Mouse (Mus musculus): ENCODE data around the gene Cnnm3. TPM values are rescaled to one million over a fixed set of nuclear protein-coding genes. Genes with fewer than 3 reads are reported as not detected.

Cnnm3 gene
- total and polyA plus RNA-seq, 3 experiments, result 4.2 to 9.9 TPM; not detected in 1

- DNase-seq (ENCODE audit: low read depth, low spot score), result peak; percentile 99
- Histone ChIP-seq H3K4me3 (ENCODE audit: control insufficient read depth in 1 of 2, insufficient read depth in 1 of 2, low read depth in 2 of 2, low read length in 2 of 2) (peak within 1 kb of the TSS; percentile 69 to 75), H3K9ac (ENCODE audit: control insufficient read depth, low read depth, low read length, poor library complexity, severe bottlenecking) (peak within 1 kb of the TSS; percentile 77), H3K36me3 (ENCODE audit: control insufficient read depth in 1 of 2, insufficient read depth in 2 of 2, low read length in 2 of 2) (no peaks in the 10 kb centered on the region), H3K79me2 (ENCODE audit: control insufficient read depth, insufficient read depth, low read length, poor library complexity) (peaks cover 4% of the 10 kb centered on the region), H3K4me1 (ENCODE audit: control insufficient read depth in 1 of 2, insufficient read depth in 2 of 2, low read length in 2 of 2) (peaks cover 0 to 3% of the 10 kb centered on the region in 2 experiments; a peak in 3 of 4 replicates), H3K27me3 (ENCODE audit: control insufficient read depth in 1 of 2, insufficient read depth in 2 of 2, low read length in 2 of 2) (no peaks in the 10 kb centered on the region), H3K27ac (ENCODE audit: control insufficient read depth, low read depth, low read length) (peak within 1 kb of the TSS; percentile 13), H3K9me3 (replicated peaks; ENCODE audit: insufficient read depth, low read length) (no peaks in the 10 kb centered on the region)
- peak; percentile 73 for TF ChIP-seq NELFE (IDR thresholded peaks at IDR 0.05; ENCODE audit: low read depth, low read length)
- no peak for TF ChIP-seq ZNF384 (IDR thresholded peaks at IDR 0.05; ENCODE audit: low read depth, low read length)
- peak; percentile 35 for TF ChIP-seq MXI1 (IDR thresholded peaks at IDR 0.05; ENCODE audit: low read depth, low read length)
- TF ChIP-seq BHLHE40 (IDR thresholded peaks at IDR 0.05; ENCODE audit: borderline replicate concordance, low read depth, low read length), result no peak
- TF ChIP-seq POLR2A (IDR thresholded peaks at IDR 0.05; ENCODE audit: control insufficient read depth in 1 of 2, insufficient read depth in 1 of 2, low read depth in 1 of 2, low read length in 2 of 2, poor library complexity in 1 of 2), result peak; percentile 82 to 88
- TF ChIP-seq USF2 (IDR thresholded peaks at IDR 0.05; ENCODE audit: borderline replicate concordance in 1 of 2, insufficient read depth in 1 of 2, low read depth in 1 of 2, low read length in 2 of 2), result no peak
- TF ChIP-seq MYC (IDR thresholded peaks at IDR 0.05; ENCODE audit: low read depth, low read length), result peak; percentile 9
- no peak for TF ChIP-seq GATA1 (IDR thresholded peaks at IDR 0.05; ENCODE audit: low read depth, low read length)
- peak; percentile 49; the same call in 1 of the 2 replicates for TF ChIP-seq ELF1 (IDR thresholded peaks at IDR 0.05; ENCODE audit: low read depth, low read length)
- TF ChIP-seq HCFC1 (IDR thresholded peaks at IDR 0.05; ENCODE audit: low read depth, low read length), result peak; percentile 56; the same call in 1 of the 2 replicates
- TF ChIP-seq RAD21 (IDR thresholded peaks at IDR 0.05; ENCODE audit: low read depth, low read length), result peak; percentile 100
- no peak for TF ChIP-seq TAL1 (IDR thresholded peaks at IDR 0.05; ENCODE audit: low read length)
- TF ChIP-seq ETS1 (IDR thresholded peaks at IDR 0.05; ENCODE audit: low read depth, low read length), result no peak
- TF ChIP-seq CTCF (IDR thresholded peaks at IDR 0.05 in 2 of 3, conservative IDR thresholded peaks at IDR 0.05 in 1 of 3; ENCODE audit: control insufficient read depth in 1 of 3, insufficient read depth in 1 of 3, low read depth in 2 of 3, low read length in 3 of 3, poor library complexity in 1 of 3, severe bottlenecking in 1 of 3), result peak; percentile 96 to 99 (median 96)
- TF ChIP-seq MYB (IDR thresholded peaks at IDR 0.05; ENCODE audit: low read depth, low read length), result no peak
- no peak; the same call in 1 of the 2 replicates for TF ChIP-seq RCOR1 (IDR thresholded peaks at IDR 0.05; ENCODE audit: low read depth, low read length)
- TF ChIP-seq ZKSCAN1 (IDR thresholded peaks at IDR 0.05; ENCODE audit: low read depth, low read length), result no peak
- TF ChIP-seq UBTF (IDR thresholded peaks at IDR 0.05; ENCODE audit: borderline replicate concordance, insufficient read depth, low read depth, low read length), result no peak
- no peak for TF ChIP-seq E2F4 (IDR thresholded peaks at IDR 0.05; ENCODE audit: borderline replicate concordance, low read depth, low read length)
- peak; percentile 63 for TF ChIP-seq MAX (IDR thresholded peaks at IDR 0.05; ENCODE audit: low read length)
- peak; percentile 94 for TF ChIP-seq SMC3 (IDR thresholded peaks at IDR 0.05; ENCODE audit: low read depth, low read length)
- no peak for TF ChIP-seq GABPA (IDR thresholded peaks at IDR 0.05; ENCODE audit: low read depth, low read length)
- TF ChIP-seq TBP (IDR thresholded peaks at IDR 0.05; ENCODE audit: low read depth, low read length), result peak; percentile 22; the same call in 1 of the 2 replicates
- peak; percentile 23; the same call in 1 of the 2 replicates for TF ChIP-seq NRF1 (IDR thresholded peaks at IDR 0.05; ENCODE audit: insufficient read depth, low read depth, low read length, poor library complexity, severe bottlenecking)
- TF ChIP-seq CHD2 (IDR thresholded peaks at IDR 0.05; ENCODE audit: low read length), result peak; percentile 77
- TF ChIP-seq SIN3A (IDR thresholded peaks at IDR 0.05; ENCODE audit: low read length), result peak; percentile 72
- TF ChIP-seq ZMIZ1 (IDR thresholded peaks at IDR 0.05; ENCODE audit: low read depth, low read length), result 0 out of 2 replicates have a peak, but pooled peaks have one; percentile 52
- peak in 1 of 2 experiments; percentile 11; a peak in 1 of 4 replicates for TF ChIP-seq EP300 (IDR thresholded peaks at IDR 0.05; ENCODE audit: low read depth in 1 of 2, low read length in 2 of 2)
- TF ChIP-seq MAZ (IDR thresholded peaks at IDR 0.05; ENCODE audit: low read depth, low read length), result peak; percentile 68; the same call in 1 of the 2 replicates
- TF ChIP-seq POLR2AphosphoS2 (IDR thresholded peaks at IDR 0.05; ENCODE audit: low read length), result peak; percentile 68; the same call in 1 of the 2 replicates
- TF ChIP-seq ZC3H11A (IDR thresholded peaks at IDR 0.05; ENCODE audit: low read depth, low read length), result peak; percentile 94
- TF ChIP-seq USF1 (IDR thresholded peaks at IDR 0.05; ENCODE audit: low read depth, low read length), result no peak
- no peak for TF ChIP-seq POLR2AphosphoS5 (IDR thresholded peaks at IDR 0.05; ENCODE audit: borderline replicate concordance, low read depth, low read length)
- TF ChIP-seq KAT2A (conservative IDR thresholded peaks at IDR 0.05; ENCODE audit: low read depth, low read length), result no peak; the same call in 1 of the 2 replicates
- TF ChIP-seq JUND (IDR thresholded peaks at IDR 0.05; ENCODE audit: low read depth, low read length), result no peak
- no peak for TF ChIP-seq MEF2A (IDR thresholded peaks at IDR 0.05; ENCODE audit: extremely low read depth, insufficient replicate concordance, low read depth, low read length, poor library complexity, severe bottlenecking)
These were observed 35.3 kb downstream of the Cnnm3 start, which contains the start of gene Ankrd39 for GRCm38 (mm10) chr1:36546888-36547471. TSS of gene Ankrd39 (minus strand) at chr1:36547445.

All from MEL (cell line).